Mouse (Mus musculus) embryo, embryonic 11.5 days (tissue): ENCODE data around the gene Abcc4.

Source experiments
- DNase-seq: peaks from one replicate; pipeline ENCODE4 v3.0.0-alpha.2; 2012; ENCODE audit warnings: low read depth, low spot score

Gene Abcc4

GRCm38 (mm10) chr14:118435676-118436330 lies 270.2 kb downstream of the Abcc4 start:
- no peak for DNase-seq

DNA sequence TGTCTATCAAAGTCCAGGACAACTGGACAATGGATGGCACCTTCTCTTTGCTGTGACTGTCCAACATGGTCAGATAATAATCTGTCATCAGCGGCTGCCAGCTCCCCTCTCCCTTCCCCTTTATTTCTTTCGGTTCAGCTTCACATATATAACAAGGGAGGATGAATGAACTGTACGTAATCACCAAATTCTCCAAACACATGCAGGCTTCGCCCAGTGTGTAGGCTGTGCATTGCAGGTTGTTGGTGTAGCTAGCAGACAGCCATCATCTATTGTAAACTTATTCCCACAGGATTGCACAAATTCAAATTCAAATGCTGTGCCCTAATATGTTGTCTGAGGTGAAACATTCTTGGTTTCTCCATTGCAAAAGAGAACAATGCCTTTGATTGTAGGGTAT lies 271.2 kb downstream of the Abcc4 start:
- no peak for DNase-seq

DNA sequence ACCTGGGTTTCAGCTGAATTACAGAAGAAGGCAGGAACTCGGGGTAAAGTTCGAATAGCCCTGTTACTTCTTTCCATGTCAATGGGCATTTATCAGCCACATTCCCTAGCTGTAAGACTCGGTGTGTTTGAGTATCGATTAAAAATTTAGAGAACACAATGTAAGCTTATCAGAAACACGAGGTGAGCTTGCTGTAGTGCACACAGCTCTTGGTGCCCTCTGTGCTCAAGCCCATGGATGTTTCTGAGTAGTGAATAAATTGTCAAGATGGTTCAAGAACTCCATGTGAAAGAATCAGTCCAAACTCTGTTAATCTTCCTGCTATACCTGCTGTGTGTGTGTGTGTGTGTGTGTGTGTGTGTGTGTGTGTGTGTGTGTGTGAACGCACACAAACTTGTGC lies 272.2 kb downstream of the Abcc4 start:
- DNase-seq = no peak
